Mouse (Mus musculus) ES-Bruce4 (cell line): ENCODE results near the gene Vps26c.
"Not testable (repeated sequence)": the region's sequence is repeated elsewhere in the genome, so short reads cannot be mapped to it uniquely, and the experiment has no call there.

Source experiments
- CTCF ChIP-seq: IDR thresholded peaks from one replicate; pipeline ENCODE4 v1.8.1; 2011; ENCODE audit warnings: low read depth, low read length
- POLR2A ChIP-seq: IDR thresholded peaks from one replicate; pipeline ENCODE4 v1.8.1; 2011; ENCODE audit warnings: low read length; ENCODE audit not compliant: insufficient read depth

GRCm38 (mm10) chr16:94466317-94466716 is 60.3 kb downstream of the Vps26c start:
- TF ChIP-seq CTCF, POLR2A: not testable (repeated sequence)
